Mouse (Mus musculus) spleen, embryonic (tissue): ENCODE results near the gene Zfp106.

ENCODE experiments used
- CTCF ChIA-PET: fragments of 350-600 bp; sonication (Branson Sonifier 250); formaldehyde crosslinking; loops from one replicate; lab custom pipeline; 2022; lab: Charles Lee

Gene Zfp106

DNA sequence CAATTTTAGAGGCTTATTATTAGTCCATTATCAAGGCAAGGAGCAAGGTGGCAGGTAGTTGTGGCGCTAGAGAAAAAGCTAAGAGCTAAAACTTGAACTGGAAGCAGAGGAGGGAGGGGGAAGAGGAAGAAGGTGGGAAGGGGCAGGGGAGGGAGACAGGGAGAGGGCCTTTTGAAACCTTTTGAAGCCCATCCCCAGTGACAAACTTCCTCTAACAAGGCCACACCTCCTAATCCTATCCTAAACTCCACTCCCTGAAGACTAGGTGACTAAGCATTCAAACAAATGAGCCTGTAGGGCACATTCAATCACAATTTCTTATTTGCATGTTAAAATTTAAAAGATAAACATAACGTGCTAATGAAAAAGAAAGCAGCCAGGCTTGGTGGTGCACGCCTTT, 4.8 kb downstream of the Zfp106 start:
- CTCF ChIA-PET, result no interaction called here

DNA sequence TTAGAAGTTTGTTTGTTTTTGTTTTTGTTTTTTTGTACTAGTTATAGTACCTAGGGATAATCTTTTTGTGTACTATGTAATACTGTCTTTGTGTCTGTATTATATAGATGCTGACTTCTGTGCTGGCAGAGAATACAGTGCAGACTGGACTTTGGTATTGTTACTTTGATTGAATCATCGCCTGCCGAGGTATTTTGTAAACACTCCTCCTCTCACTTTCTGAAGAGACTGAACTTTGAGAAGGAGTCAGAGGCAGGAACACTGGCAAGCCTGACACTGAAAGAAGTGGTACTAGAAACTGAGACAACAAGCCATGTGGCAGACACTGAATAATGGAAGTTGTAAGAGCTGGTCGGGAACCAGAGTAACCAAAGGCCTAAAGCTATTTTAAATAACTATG, 6.8 kb downstream of the Zfp106 start:
- CTCF ChIA-PET, result no interaction called here

GRCm38 (mm10) chr2:120544732-120545131, 18.9 kb downstream of the Zfp106 start:
- CTCF ChIA-PET, result no interaction called here

DNA sequence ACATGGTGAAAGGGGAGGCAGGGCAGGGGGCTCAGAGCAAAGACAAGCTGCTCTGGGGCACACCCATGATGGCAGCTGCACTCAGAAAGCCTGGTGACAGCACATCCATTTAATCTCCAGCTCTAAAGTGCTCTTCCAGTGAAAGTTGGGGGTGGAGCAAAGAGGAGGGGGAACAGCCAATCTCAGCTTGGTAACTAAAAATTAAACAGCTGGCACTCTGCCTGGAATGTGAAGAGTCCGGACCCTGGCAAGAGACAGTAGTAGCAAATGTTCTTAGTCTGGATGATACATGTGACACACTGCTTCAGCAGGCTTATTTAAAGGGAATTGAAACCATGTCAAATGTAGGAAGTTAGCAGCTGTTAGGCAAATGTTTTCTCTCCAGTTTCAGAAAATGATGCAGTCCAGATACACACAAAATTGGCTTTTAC, 23.9 kb downstream of the Zfp106 start:
- CTCF ChIA-PET, result interaction anchor here (0.6 kb wide), 1 partner anchor 15 kb away, joined by 3 read pairs; no protein-coding TSS in a partner anchor

DNA sequence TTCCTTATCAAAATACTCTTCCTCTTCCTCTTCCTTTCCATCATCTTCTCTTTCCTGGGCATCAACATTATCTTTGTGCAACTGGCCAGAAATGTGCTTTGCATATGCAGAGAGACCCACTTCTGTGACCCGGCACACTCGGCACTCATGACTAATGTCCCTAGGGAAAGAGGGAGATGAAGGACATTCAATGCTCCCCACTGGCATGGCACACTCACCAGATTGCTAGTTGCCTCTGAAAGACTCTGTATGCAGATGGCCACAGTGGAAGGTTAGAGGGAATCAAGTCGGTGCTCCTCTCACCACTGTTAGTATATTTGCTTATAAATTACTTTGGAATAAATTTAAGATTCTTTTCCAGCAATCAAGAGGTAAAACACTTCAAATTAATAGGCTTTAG, 24.3 kb downstream of the Zfp106 start:
- CTCF ChIA-PET, result interaction anchor here (0.6 kb wide), 1 partner anchor 16 kb away, joined by 3 read pairs; no protein-coding TSS in a partner anchor

DNA sequence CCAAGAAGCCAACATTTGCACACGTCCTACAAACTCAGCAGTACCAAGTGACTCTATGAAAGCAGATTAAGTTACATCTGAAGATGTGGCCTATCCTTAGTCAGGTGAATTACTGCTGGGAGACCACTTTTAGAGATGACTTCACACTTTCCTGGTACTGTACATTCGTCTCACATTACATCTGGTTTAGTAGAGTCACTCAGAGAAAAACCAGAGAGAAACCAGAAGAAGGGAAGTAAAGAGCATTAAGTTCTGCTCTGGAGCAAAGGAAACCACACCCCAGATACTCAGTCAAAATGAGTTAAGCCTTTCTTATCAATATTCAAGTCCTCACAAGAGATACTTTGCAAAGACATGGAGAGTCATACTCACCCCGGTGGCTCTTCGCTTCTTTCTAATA, 32.4 kb downstream of the Zfp106 start:
- CTCF ChIA-PET, result no interaction called here

GRCm38 (mm10) chr2:120529531-120529930, 34.1 kb downstream of the Zfp106 start:
- CTCF ChIA-PET, result no interaction called here

DNA sequence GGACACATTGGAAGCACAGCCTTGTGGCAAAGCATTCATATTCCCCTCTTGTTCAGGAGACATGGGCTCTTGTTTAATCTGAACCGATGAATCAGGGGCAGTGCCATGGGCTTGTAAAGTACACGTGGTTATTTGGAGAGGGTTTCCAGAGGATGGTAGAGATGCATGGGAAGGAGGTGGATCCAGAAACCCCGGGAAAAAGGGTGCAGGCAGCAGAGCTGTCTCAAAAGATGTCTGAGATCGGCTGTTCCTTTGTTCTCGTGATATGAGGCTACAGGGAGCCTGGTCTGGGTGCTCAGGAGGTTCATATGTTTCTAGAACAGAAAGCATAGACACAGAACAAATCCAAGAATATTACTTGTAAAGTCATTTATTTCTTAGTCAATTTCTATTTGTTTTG, 36.9 kb downstream of the Zfp106 start:
- CTCF ChIA-PET, result interaction anchor here (0.7 kb wide), 1 partner anchor 41 kb away, joined by 7 read pairs; no protein-coding TSS in a partner anchor

GRCm38 (mm10) chr2:120518547-120519210, 45.0 kb downstream of the Zfp106 start:
- CTCF ChIA-PET, result no interaction called here

- CTCF ChIA-PET, result no interaction called here
Observed at GRCm38 (mm10) chr2:120514181-120514580, 49.5 kb downstream of the Zfp106 start.

GRCm38 (mm10) chr2:120503992-120504391, 59.7 kb downstream of the Zfp106 start:
- CTCF ChIA-PET, result interaction anchor here (0.6 kb wide), 1 partner anchor 811 kb away, joined by 3 read pairs; no protein-coding TSS in a partner anchor

GRCm38 (mm10) chr2:120503094-120503493, 60.5 kb downstream of the Zfp106 start:
- CTCF ChIA-PET, result interaction anchor here (0.5 kb wide), 1 partner anchor 35 kb away, joined by 3 read pairs; no protein-coding TSS in a partner anchor

DNA sequence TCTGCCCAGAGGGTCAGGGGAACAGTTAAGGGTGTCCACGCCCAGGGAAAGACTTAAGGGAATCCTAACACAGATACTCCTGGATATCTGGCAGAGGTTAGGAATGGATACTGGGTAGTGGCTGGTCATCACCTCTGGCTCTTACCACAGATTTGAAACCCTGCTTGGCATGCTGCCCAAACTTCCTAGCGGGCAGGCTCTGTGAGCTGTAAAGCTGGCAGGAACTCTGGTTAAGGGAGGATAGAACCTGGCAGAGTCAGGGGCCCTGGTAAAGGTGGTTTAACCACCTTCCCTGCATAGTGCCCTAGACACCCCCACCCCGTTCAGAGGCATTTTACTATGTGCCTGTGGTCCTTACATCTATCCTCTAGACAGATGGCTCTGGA, 61.0 kb downstream of the Zfp106 start:
- CTCF ChIA-PET, result interaction anchor here (0.5 kb wide), 1 partner anchor 35 kb away, joined by 3 read pairs; no protein-coding TSS in a partner anchor

DNA sequence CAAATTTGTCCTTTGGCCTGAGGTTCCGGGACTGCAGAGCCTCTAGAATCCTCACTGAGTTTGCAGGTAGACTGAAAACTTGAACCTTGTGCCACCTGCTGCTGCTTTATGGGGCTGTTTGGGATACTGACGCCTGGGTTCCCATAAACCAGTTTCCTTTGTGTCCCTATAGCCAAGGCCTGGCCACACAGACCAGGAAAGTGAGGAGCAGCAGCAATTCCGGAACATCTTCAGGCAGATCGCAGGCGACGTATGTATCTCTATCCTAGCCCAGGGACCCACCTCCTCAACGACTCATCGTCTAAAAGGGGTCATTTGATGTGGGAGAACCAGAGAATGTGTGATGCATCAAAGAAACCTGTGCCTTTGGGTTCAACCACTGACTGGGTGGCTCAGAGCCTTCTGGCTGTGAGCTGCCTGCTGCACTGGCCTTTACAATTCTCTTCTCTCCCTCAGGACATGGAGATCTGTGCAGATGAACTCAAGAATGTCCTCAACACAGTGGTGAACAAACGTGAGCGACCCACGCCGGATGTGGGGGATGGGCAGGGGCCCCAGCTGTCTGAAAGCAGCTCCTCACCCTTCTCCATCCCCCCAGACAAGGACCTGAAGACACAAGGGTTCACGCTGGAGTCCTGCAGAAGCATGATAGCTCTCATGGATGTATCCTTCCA, 61.6 kb downstream of the Zfp106 start:
- CTCF ChIA-PET, result no interaction called here

- CTCF ChIA-PET, result no interaction called here
Observed at GRCm38 (mm10) chr2:120501136-120501918, 62.3 kb downstream of the Zfp106 start.

- CTCF ChIA-PET, result no interaction called here
Observed at GRCm38 (mm10) chr2:120499971-120500471, 63.6 kb downstream of the Zfp106 start.

DNA sequence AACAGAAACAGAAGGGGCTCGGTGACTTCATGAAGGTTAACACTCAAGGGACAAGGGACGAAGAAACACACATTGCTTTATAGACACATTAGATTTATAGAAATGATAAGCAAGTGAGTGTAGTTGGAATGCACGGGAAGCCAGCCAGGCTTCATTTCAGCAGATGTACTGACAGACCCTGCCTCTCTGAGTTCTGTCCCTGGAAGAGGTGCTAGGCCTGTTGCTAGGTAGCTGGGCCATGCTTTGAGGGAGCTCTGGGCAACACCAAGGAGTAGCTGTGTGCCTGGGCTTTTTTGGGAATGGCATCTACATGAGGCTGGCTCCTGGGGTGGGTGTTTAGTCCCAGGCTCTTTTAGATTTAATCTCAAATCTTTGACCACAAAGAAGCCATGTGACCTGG, 67.1 kb downstream of the Zfp106 start:
- CTCF ChIA-PET, result no interaction called here

DNA sequence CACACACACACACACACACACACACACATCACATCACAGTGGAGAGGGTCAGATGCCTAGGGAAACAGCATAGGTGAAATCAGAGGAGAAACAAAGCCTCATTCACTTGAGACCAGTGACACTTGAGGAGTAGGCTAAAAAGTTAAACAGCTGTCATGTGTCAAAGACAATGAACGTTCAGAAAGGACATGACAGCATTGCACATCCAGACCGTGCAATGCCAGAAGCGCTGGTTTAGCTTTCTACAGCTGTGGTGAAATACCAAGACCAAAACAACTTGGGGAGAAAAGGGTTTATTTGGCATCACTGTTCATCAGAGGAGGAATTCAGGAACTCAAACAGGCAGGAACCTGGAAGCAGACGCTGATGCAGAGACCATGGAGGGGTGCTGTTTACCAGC, 70.4 kb downstream of the Zfp106 start:
- CTCF ChIA-PET, result no interaction called here

- CTCF ChIA-PET, result no interaction called here
Observed at GRCm38 (mm10) chr2:120484241-120484640, 79.4 kb downstream of the Zfp106 start.

GRCm38 (mm10) chr2:120482506-120483389, 80.9 kb downstream of the Zfp106 start:
- CTCF ChIA-PET, result no interaction called here

GRCm38 (mm10) chr2:120481921-120482320, 81.7 kb downstream of the Zfp106 start:
- CTCF ChIA-PET, result no interaction called here
